Mouse (Mus musculus) bone marrow macrophage, adult 2 months (primary cell): Measurements from ENCODE around the gene Ubash3a. TPM values are rescaled to one million over a fixed set of nuclear protein-coding genes. Genes with fewer than 3 reads are reported as not detected.

ENCODE experiments used
- H3K27ac ChIP-seq: 2 replicates; pipeline ENCODE4 v1.5.1; 2012; ENCODE audit warnings: low read depth, low read length; ENCODE audit not compliant: insufficient read depth
- H3K4me1 ChIP-seq: 2 replicates; pipeline ENCODE4 v1.6.1; 2012; ENCODE audit warnings: low read length; ENCODE audit not compliant: control insufficient read depth, insufficient read depth
- H3K4me3 ChIP-seq: 2 replicates; pipeline ENCODE4 v1.5.1; 2012; ENCODE audit warnings: mild to moderate bottlenecking, low read length, moderate library complexity; ENCODE audit not compliant: insufficient read depth
- CTCF ChIP-seq: IDR thresholded peaks from 2 replicates; pipeline ENCODE4 v1.5.1; 2012; ENCODE audit warnings: low read depth, mild to moderate bottlenecking, low read length, moderate library complexity
- POLR2A ChIP-seq: IDR thresholded peaks from 2 replicates; pipeline ENCODE4 v1.6.1; 2012; ENCODE audit warnings: mild to moderate bottlenecking, low read depth, low read length, borderline replicate concordance
- polyA plus RNA-seq: library from polyadenylated mRNA; stranded (reverse); fragments of >200 nt; gene quantifications from 2 replicates; pipeline ENCODE4 v1.2.4, GENCODE M21; 2012; ENCODE audit not compliant: missing spikeins, insufficient read depth, insufficient read length

Ubash3a gene
- polyA plus RNA-seq, 1 experiment = not detected

DNA sequence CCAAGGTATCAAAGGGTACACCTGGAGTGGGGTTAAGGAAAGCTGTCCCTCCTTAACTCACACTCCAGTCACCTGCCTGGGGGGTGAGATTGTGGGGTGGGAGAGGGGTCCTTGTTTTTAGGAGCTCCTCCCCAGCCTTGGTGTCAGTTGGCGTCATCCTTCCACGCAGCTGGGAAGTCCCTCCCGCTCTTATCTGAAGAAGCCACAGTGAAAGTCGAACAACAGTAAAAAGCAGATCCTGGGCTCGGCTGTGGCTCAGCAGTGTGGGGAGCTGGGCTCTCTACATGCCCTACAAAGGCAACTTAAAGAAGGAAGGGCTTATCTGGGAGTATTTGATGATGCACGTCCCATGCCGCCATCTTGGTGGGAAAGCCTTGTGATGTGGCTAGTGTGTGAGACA is 2.6 kb downstream of the Ubash3a start:
- no peak for TF ChIP-seq POLR2A
- no peak for TF ChIP-seq CTCF

GRCm38 (mm10) chr17:31211881-31212280 is 4.2 kb downstream of the Ubash3a start:
- H3K4me1 ChIP-seq = peaks cover 3% of the 10 kb centered on the region; the same call in 1 of the 2 replicates
- TF ChIP-seq CTCF = no peak
- TF ChIP-seq POLR2A = no peak
- H3K4me3 ChIP-seq = no peak overlapping the region

More for the DNA sequence above, 2.6 kb downstream of the Ubash3a start:
- no peaks in the 10 kb centered on the region; the same call in 1 of the 2 replicates for H3K4me1 ChIP-seq
- no peak overlapping the region for H3K4me3 ChIP-seq
- no peak overlapping the region for H3K27ac ChIP-seq

DNA sequence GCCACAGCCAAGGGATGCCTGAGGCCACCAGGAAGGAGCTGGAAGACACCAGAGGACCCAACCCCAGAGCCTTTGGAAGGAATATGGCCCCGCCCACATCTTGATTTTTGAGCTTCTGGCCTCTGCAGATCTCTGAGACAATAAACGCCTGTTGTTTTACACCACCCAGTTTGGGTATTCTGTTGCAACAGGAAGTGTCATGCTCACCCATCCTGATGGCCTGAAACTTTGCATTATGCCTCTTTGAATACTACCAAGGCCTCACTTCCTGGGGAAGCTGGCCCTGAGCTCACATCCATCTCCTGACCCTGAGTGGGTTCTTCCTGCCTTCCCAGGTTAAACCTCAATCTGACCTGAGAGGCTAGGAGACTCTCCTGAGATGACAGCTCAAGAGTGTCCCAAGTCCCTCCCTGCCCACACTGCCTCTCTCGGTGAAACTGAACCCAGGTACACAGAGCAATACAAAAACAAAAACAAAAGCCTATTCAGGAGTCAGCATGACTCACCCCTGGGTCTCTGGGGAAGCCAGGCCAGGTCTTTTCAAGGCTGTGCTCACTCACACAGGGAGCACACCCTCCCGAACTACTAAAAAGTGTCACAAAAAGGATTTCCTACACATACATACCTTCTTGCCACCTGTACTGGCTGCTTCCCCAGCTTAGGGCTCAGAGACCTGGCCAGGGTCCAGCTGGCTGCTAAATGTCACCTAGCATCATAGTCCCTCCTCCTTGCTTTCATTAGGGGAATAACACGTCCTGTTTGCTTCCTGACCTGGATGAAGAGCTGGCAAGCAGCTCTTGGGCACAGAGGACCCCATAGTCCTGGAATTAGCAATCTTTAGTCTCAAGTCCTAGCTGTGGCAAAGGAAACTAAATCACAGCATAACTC is 8.6 kb downstream of the Ubash3a start:
- Histone ChIP-seq H3K4me3 (no peak overlapping the region), H3K4me1 (peaks cover 3% of the 10 kb centered on the region; the same call in 1 of the 2 replicates), H3K27ac (no peak overlapping the region)
- TF ChIP-seq CTCF = no peak
- no peak for TF ChIP-seq POLR2A

More at GRCm38 (mm10) chr17:31211881-31212280, 4.2 kb downstream of the Ubash3a start:
- H3K27ac ChIP-seq = no peak overlapping the region

DNA sequence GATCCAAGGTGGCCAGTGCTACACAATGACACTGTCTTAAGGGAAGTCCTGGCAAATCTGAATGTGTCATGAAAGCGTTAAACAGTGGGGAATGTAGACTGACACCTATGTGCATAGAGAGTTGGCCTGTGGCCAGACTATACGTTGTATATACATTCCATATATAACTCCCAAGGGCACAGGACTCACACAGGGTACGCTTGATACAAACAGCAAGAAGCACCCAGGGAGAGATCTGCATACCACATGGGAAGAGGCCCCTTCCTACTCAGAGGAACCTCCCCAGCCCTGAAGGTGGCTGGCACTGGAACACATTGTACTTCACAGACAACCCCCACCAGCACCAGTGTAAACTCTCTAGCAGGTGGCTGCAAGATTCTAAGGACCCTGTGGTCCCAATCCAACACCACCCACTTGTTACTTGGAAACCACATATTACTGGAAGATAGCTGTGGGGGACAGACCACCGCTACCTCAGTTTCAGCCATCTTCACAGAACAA is 15.2 kb downstream of the Ubash3a start:
- H3K4me1 ChIP-seq = peaks cover 5% of the 10 kb centered on the region
- TF ChIP-seq POLR2A (no peak), CTCF (no peak)
- no peak overlapping the region for H3K4me3 ChIP-seq
- H3K27ac ChIP-seq = no peak overlapping the region

DNA sequence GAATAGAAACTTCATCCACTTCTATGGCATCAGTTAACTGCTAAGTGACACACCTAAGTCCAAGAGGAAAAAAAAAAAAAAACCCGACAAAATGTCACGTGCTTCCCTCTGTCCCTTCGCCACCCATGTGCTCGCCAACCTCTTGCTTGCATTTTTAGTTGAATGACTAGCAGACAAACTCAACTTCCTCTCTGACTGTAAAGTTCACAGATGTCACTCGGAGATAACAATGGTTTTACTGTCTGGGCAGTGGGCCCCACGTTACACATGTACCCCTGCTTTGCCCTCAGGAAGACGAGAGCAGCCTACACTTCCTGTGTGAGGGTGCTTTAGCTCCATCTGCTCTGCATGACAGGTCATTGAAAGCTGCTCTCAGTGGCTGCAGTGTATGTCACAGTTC is 16.2 kb downstream of the Ubash3a start:
- no peak overlapping the region for H3K4me3 ChIP-seq
- H3K27ac ChIP-seq = no peak overlapping the region
- H3K4me1 ChIP-seq = peaks cover 5% of the 10 kb centered on the region
- no peak for TF ChIP-seq CTCF
- TF ChIP-seq POLR2A = no peak

GRCm38 (mm10) chr17:31224591-31224990 is 16.9 kb downstream of the Ubash3a start:
- Histone ChIP-seq H3K4me1 (peaks cover 5% of the 10 kb centered on the region), H3K27ac (no peak overlapping the region), H3K4me3 (no peak overlapping the region)
- TF ChIP-seq CTCF (no peak), POLR2A (no peak)

GRCm38 (mm10) chr17:31226368-31226767 is 18.7 kb downstream of the Ubash3a start:
- no peak for TF ChIP-seq CTCF
- no peak for TF ChIP-seq POLR2A
- Histone ChIP-seq H3K4me3 (no peak overlapping the region), H3K4me1 (peaks cover 5% of the 10 kb centered on the region), H3K27ac (no peak overlapping the region)

GRCm38 (mm10) chr17:31226931-31227330 is 19.3 kb downstream of the Ubash3a start:
- peaks cover 5% of the 10 kb centered on the region for H3K4me1 ChIP-seq
- TF ChIP-seq POLR2A = no peak
- TF ChIP-seq CTCF = no peak

DNA sequence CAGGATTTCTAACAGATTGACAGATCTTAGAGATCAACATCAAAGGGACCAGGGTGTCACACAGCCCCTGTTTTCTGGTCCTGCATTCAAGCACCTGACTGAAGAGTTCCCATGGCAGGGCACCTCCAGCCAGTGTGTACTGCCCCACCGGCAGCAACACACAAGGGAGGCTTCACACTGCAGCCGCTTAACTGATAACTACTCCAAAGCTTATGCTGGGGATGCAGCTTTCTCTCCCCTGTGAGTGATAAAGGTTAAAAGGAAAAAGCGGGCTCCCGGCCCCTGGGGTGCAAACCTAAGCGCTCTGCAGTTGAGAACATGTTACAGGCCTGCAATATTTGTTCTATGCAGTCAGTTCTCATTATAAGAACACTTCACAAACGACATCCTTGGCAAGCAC is 24.1 kb downstream of the Ubash3a start:
- TF ChIP-seq POLR2A (no peak), CTCF (no peak)
- Histone ChIP-seq H3K4me1 (no peaks in the 10 kb centered on the region), H3K27ac (no peak overlapping the region), H3K4me3 (no peak overlapping the region)

More at GRCm38 (mm10) chr17:31226931-31227330, 19.3 kb downstream of the Ubash3a start:
- Histone ChIP-seq H3K4me3 (no peak overlapping the region), H3K27ac (no peak overlapping the region)

- TF ChIP-seq POLR2A (no peak), CTCF (no peak)
- H3K4me1 ChIP-seq = no peaks in the 10 kb centered on the region
These were observed 24.8 kb downstream of the Ubash3a start for GRCm38 (mm10) chr17:31232251-31233010.

More at GRCm38 (mm10) chr17:31232251-31233010, 24.8 kb downstream of the Ubash3a start:
- no peak overlapping the region for H3K27ac ChIP-seq
- no peak overlapping the region for H3K4me3 ChIP-seq
